Mouse (Mus musculus): ENCODE data around the gene Cavin4. TPM values are rescaled to one million over a fixed set of nuclear protein-coding genes. Genes with fewer than 3 reads are reported as not detected.
"Not testable (repeated sequence)": the region's sequence is repeated elsewhere in the genome, so short reads cannot be mapped to it uniquely, and the experiment has no call there.

The Cavin4 gene
- total RNA-seq, 2 experiments from 2014 or later: 1.6 to 2.6 TPM

GRCm38 (mm10) chr4:48674412-48674811 lies 11.1 kb downstream of the Cavin4 start:
- DNase-seq: no peak

- no peak for DNase-seq
Observed at GRCm38 (mm10) chr4:48676570-48677185, 13.4 kb downstream of the Cavin4 start.

- DNase-seq: no peak
Observed at GRCm38 (mm10) chr4:48677276-48677675, 14.0 kb downstream of the Cavin4 start.

- no peak for DNase-seq
Observed at GRCm38 (mm10) chr4:48677812-48678211, 14.5 kb downstream of the Cavin4 start.

GRCm38 (mm10) chr4:48678793-48679192 lies 15.5 kb downstream of the Cavin4 start:
- no peak for DNase-seq

- not testable (repeated sequence) for DNase-seq
Observed at GRCm38 (mm10) chr4:48679728-48680127, 16.4 kb downstream of the Cavin4 start.

- no peak for DNase-seq
Observed at GRCm38 (mm10) chr4:48680214-48680613, 16.9 kb downstream of the Cavin4 start.

- no peak for DNase-seq
Observed at GRCm38 (mm10) chr4:48680648-48681343, 17.5 kb downstream of the Cavin4 start.

GRCm38 (mm10) chr4:48683126-48683525 lies 19.8 kb downstream of the Cavin4 start:
- DNase-seq: no peak

- not testable (repeated sequence) for DNase-seq
Observed at GRCm38 (mm10) chr4:48683633-48684209, 20.4 kb downstream of the Cavin4 start.

- DNase-seq: no peak
Observed at GRCm38 (mm10) chr4:48684593-48685187, 21.4 kb downstream of the Cavin4 start.

- no peak for DNase-seq
Observed at GRCm38 (mm10) chr4:48688148-48688547, 24.8 kb downstream of the Cavin4 start.

- DNase-seq: peak; percentile 47 to 52
Observed at GRCm38 (mm10) chr4:48690640-48691039, 27.3 kb downstream of the Cavin4 start.

- peak; percentile 62 to 67 for DNase-seq
Observed at GRCm38 (mm10) chr4:48691793-48692437, 28.6 kb downstream of the Cavin4 start.

- DNase-seq: no peak
Observed at GRCm38 (mm10) chr4:48692736-48693292, 29.5 kb downstream of the Cavin4 start.

- DNase-seq: no peak
Observed at GRCm38 (mm10) chr4:48696706-48697105, 33.4 kb downstream of the Cavin4 start.

- DNase-seq: no peak
Observed at GRCm38 (mm10) chr4:48697302-48697701, 34.0 kb downstream of the Cavin4 start.

GRCm38 (mm10) chr4:48715865-48716650 lies 52.7 kb downstream of the Cavin4 start:
- DNase-seq: peak; percentile 31 to 39

- DNase-seq: no peak
Observed at GRCm38 (mm10) chr4:48716817-48717216, 53.5 kb downstream of the Cavin4 start.
